Mouse (Mus musculus): Measurements from ENCODE around the gene Eml3. TPM values are rescaled to one million over a fixed set of nuclear protein-coding genes. Genes with fewer than 3 reads are reported as not detected.

The Eml3 gene
- total and polyA plus RNA-seq, 3 experiments: 16.6 to 23.4 TPM; not detected in 1

GRCm38 (mm10) chr19:8966590-8967372, 37.4 kb downstream of the Eml3 start, which contains the start of gene Eef1g:
Eef1g (plus strand) TSS chr19:8967041.
- Histone ChIP-seq H3K27me3 (ENCODE audit: control insufficient read depth in 1 of 2, insufficient read depth in 2 of 2, low read length in 2 of 2) (no peaks in the 10 kb centered on the region), H3K9me3 (replicated peaks; ENCODE audit: insufficient read depth, low read length) (no peaks in the 10 kb centered on the region), H3K36me3 (ENCODE audit: control insufficient read depth in 1 of 2, insufficient read depth in 2 of 2, low read length in 2 of 2) (peaks cover 25 to 34% of the 10 kb centered on the region in 2 experiments), H3K27ac (ENCODE audit: control insufficient read depth, low read depth, low read length) (peak within 1 kb of the TSS; percentile 88), H3K4me1 (ENCODE audit: control insufficient read depth in 1 of 2, insufficient read depth in 2 of 2, low read length in 2 of 2) (peaks cover 6 to 22% of the 10 kb centered on the region in 2 experiments), H3K9ac (ENCODE audit: control insufficient read depth, low read depth, low read length, poor library complexity, severe bottlenecking) (peak within 1 kb of the TSS; percentile 94), H3K4me3 (ENCODE audit: control insufficient read depth in 1 of 2, insufficient read depth in 1 of 2, low read depth in 2 of 2, low read length in 2 of 2) (peak within 1 kb of the TSS; percentile 91 to 93), H3K79me2 (ENCODE audit: control insufficient read depth, insufficient read depth, low read length, poor library complexity) (peaks cover 49% of the 10 kb centered on the region)
- DNase-seq (ENCODE audit: low read depth, low spot score): peak; percentile 99
- TF ChIP-seq RCOR1 (IDR thresholded peaks at IDR 0.05; ENCODE audit: low read depth, low read length) (no peak), NELFE (IDR thresholded peaks at IDR 0.05; ENCODE audit: low read depth, low read length) (peak; percentile 86), POLR2AphosphoS2 (IDR thresholded peaks at IDR 0.05; ENCODE audit: low read length) (peak; percentile 95), MAZ (IDR thresholded peaks at IDR 0.05; ENCODE audit: low read depth, low read length) (peak; percentile 63; the same call in 1 of the 2 replicates), MYB (IDR thresholded peaks at IDR 0.05; ENCODE audit: low read depth, low read length) (no peak), KAT2A (conservative IDR thresholded peaks at IDR 0.05; ENCODE audit: low read depth, low read length) (peak; percentile 85), E2F4 (IDR thresholded peaks at IDR 0.05; ENCODE audit: borderline replicate concordance, low read depth, low read length) (no peak), EP300 (IDR thresholded peaks at IDR 0.05; ENCODE audit: low read depth in 1 of 2, low read length in 2 of 2) (no peak; a peak in 1 of 4 replicates), BHLHE40 (IDR thresholded peaks at IDR 0.05; ENCODE audit: borderline replicate concordance, low read depth, low read length) (peak; percentile 4; the same call in 1 of the 2 replicates), JUND (IDR thresholded peaks at IDR 0.05; ENCODE audit: low read depth, low read length) (no peak), USF1 (IDR thresholded peaks at IDR 0.05; ENCODE audit: low read depth, low read length) (peak; percentile 79), MAFK (IDR thresholded peaks at IDR 0.05; ENCODE audit: borderline replicate concordance, low read depth, low read length) (no peak), CTCF (IDR thresholded peaks at IDR 0.05 in 2 of 3, conservative IDR thresholded peaks at IDR 0.05 in 1 of 3; ENCODE audit: control insufficient read depth in 1 of 3, insufficient read depth in 1 of 3, low read depth in 2 of 3, low read length in 3 of 3, poor library complexity in 1 of 3, severe bottlenecking in 1 of 3) (no peak), UBTF (IDR thresholded peaks at IDR 0.05; ENCODE audit: borderline replicate concordance, insufficient read depth, low read depth, low read length) (no peak), TBP (IDR thresholded peaks at IDR 0.05; ENCODE audit: low read depth, low read length) (peak; percentile 93), ETS1 (IDR thresholded peaks at IDR 0.05; ENCODE audit: low read depth, low read length) (peak; percentile 35), ZC3H11A (IDR thresholded peaks at IDR 0.05; ENCODE audit: low read depth, low read length) (no peak), POLR2A (IDR thresholded peaks at IDR 0.05; ENCODE audit: control insufficient read depth in 1 of 2, insufficient read depth in 1 of 2, low read depth in 1 of 2, low read length in 2 of 2, poor library complexity in 1 of 2) (peak; percentile 86 to 87; a peak in 3 of 4 replicates), TCF12 (IDR thresholded peaks at IDR 0.05; ENCODE audit: low read depth, low read length) (peak; percentile 78), ELF1 (IDR thresholded peaks at IDR 0.05; ENCODE audit: low read depth, low read length) (peak; percentile 75; the same call in 1 of the 2 replicates), CHD1 (IDR thresholded peaks at IDR 0.05; ENCODE audit: low read depth, low read length) (no peak), ZMIZ1 (IDR thresholded peaks at IDR 0.05; ENCODE audit: low read depth, low read length) (peak; percentile 75), GABPA (IDR thresholded peaks at IDR 0.05; ENCODE audit: low read depth, low read length) (no peak), HCFC1 (IDR thresholded peaks at IDR 0.05; ENCODE audit: low read depth, low read length) (peak; percentile 88), CHD2 (IDR thresholded peaks at IDR 0.05; ENCODE audit: low read length) (no peak; the same call in 1 of the 2 replicates), MAX (IDR thresholded peaks at IDR 0.05; ENCODE audit: low read length) (peak; percentile 56; the same call in 1 of the 2 replicates), MYC (IDR thresholded peaks at IDR 0.05; ENCODE audit: low read depth, low read length) (peak; percentile 82), USF2 (IDR thresholded peaks at IDR 0.05; ENCODE audit: borderline replicate concordance in 1 of 2, insufficient read depth in 1 of 2, low read depth in 1 of 2, low read length in 2 of 2) (no peak), SIN3A (IDR thresholded peaks at IDR 0.05; ENCODE audit: low read length) (peak; percentile 74), MXI1 (IDR thresholded peaks at IDR 0.05; ENCODE audit: low read depth, low read length) (peak; percentile 86), ZNF384 (IDR thresholded peaks at IDR 0.05; ENCODE audit: low read depth, low read length) (no peak), TAL1 (IDR thresholded peaks at IDR 0.05; ENCODE audit: low read length) (no peak), RAD21 (IDR thresholded peaks at IDR 0.05; ENCODE audit: low read depth, low read length) (no peak), SMC3 (IDR thresholded peaks at IDR 0.05; ENCODE audit: low read depth, low read length) (peak; percentile 12; the same call in 1 of the 2 replicates), ZKSCAN1 (IDR thresholded peaks at IDR 0.05; ENCODE audit: low read depth, low read length) (no peak), POLR2AphosphoS5 (IDR thresholded peaks at IDR 0.05; ENCODE audit: borderline replicate concordance, low read depth, low read length) (0 out of 2 replicates have a peak, but pooled peaks have one; percentile 9)
